Mouse (Mus musculus) testis, postnatal 10 days (tissue): Measurements from ENCODE around the gene Yy1.

Experiments used
- DNase-seq: peaks from one replicate; pipeline ENCODE4 v3.0.0; 2021; ENCODE audit warnings: low spot score

Gene Yy1

DNA sequence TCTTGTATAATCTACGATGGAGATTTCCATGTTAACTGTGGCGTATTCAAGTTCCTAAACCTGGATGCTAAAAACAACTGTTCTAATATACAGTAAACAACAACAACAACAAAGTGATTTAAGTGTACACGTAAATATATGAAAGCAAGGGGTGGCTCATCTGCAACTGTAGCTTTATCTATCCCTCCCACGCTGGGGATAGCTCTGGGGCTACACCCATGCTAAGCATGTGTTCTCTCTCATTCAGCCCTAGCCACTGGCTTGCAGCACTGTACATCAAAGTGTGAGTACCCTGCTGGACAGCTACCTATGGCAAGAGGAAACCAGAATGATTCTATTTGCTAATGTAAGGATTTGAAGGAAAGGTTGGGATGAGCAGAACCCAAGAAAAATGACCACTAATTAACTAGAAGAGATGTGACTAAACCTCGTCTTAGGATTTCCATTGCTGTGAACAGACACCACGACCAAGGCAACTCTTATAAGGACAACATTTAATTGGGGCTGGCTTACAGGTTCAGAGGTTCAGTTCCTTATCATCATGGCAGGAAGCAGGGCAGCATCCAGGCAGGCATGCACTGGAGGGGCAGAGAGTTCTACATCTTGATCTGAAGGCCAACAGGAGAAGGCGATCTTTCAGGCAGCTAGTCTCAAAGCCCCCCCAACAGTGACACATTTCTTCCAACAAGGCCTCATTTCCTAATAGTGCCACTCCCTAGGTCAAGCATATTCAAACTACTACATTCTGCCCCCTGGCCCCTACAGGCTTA is 12.5 kb upstream of the Yy1 start:
- no peak for DNase-seq

DNA sequence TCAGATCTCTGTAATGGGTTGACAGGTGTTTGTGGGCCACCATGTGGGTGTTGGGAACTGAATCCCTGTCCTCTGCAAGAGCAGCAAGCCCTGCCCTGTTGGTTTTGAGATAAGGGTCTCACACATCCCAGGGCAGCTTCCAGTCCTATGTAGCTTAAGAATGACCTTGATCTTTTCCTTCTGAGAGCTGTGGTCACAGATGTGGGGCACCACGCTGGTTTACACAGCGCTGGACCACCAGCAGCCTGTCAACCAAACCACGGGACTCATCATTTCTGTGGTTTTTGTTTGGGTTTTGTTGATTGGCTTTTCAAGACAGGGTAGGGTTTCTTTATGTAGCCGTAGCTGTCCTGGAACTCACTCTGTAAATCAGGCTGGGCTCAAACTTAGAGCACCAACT is 7.6 kb upstream of the Yy1 start:
- no peak for DNase-seq

DNA sequence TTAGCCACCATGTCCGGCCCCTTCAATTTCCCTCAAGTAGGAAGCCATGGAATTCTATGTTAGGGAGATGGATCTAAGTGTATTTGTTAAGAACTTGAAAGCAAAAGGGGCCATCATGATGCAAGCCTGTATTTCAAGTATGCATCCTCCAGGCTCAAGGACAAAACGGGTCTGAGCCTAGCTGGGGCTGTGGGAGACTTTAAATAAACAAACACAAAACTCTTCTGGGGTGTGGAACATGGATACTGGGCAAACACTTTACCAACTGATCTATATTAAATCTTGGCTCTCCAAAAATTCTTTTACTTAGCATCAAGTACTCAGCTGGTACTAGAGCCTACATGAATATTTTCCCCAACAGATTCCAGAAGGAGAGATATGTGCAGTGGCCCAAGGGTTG is 5.4 kb upstream of the Yy1 start:
- DNase-seq = no peak

GRCm38 (mm10) chr12:108792152-108792545 is 624 bp upstream of the Yy1 start:
- peak; percentile 91 for DNase-seq

- DNase-seq = peak; percentile 70
These were observed 724 bp downstream of the Yy1 start for GRCm38 (mm10) chr12:108793453-108793941.

GRCm38 (mm10) chr12:108794078-108794711 is 1.4 kb downstream of the Yy1 start:
- DNase-seq = peak; percentile 85

GRCm38 (mm10) chr12:108794979-108795537 is 2.3 kb downstream of the Yy1 start:
- no peak for DNase-seq

GRCm38 (mm10) chr12:108801613-108802012 is 8.8 kb downstream of the Yy1 start:
- no peak for DNase-seq

- no peak for DNase-seq
These were observed 11.6 kb downstream of the Yy1 start for GRCm38 (mm10) chr12:108804388-108804787.

DNA sequence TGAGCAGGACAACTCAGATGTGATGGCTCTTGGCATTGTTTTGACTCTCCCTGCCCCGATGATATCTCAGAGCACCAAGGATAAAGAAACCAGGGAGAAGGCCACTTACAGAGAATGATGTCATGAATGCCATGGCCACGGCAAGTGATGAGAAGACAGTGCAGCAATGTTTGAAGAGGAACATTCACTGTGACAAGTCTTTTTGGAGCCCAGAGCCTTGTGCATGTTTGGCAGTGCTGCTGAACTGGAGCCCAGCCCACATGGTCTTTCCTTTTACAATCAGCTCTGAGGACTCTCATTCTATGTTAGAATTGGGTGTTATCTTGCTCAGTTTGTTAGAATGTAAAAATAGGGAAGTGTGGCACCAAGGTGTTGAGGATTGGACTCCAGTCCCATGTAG is 15.7 kb downstream of the Yy1 start:
- no peak for DNase-seq

GRCm38 (mm10) chr12:108809771-108810170 is 17.0 kb downstream of the Yy1 start:
- no peak for DNase-seq

GRCm38 (mm10) chr12:108810309-108810708 is 17.5 kb downstream of the Yy1 start:
- DNase-seq = no peak

DNA sequence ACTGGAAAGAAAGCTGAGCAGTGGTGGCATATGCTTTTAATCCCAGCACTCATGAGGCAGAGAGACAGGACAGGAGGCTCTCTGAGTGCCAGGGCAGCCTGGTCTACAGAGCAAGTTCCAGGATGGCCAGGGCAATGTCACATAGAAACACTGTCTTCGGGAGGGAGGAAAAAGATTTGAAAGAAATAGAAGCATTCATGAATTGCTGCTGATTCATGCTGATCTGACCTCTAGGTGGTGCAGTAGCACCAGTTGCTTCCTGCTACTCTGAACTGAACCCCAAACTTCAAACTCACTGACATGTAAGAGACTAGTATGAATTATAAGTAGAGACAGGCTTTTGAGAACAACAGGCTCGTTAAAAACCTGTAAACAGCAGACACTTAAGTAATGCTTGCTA is 18.4 kb downstream of the Yy1 start:
- DNase-seq = peak; percentile 42

DNA sequence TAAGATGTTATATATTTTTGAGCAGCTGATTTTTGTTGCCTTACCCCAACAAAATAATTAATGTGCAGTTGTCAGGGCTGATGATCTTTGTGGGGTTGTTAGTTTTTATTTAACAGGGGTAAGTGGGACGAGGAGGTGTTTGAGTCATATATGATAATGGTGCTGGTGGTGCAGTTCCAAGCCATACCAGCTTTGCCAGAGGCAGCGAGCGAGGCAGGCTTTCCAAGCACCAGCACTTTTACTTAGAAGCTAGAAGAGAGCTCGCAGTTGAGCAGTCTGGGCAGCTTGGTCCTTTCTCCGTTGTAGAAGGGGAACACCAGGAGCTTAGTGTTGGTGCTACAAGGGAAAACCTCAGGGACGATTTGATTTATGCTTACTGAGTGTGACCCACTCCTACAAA is 19.7 kb downstream of the Yy1 start:
- peak; percentile 36 for DNase-seq

- peak; percentile 36 for DNase-seq
These were observed 21.7 kb downstream of the Yy1 start for GRCm38 (mm10) chr12:108814470-108814869.

DNA sequence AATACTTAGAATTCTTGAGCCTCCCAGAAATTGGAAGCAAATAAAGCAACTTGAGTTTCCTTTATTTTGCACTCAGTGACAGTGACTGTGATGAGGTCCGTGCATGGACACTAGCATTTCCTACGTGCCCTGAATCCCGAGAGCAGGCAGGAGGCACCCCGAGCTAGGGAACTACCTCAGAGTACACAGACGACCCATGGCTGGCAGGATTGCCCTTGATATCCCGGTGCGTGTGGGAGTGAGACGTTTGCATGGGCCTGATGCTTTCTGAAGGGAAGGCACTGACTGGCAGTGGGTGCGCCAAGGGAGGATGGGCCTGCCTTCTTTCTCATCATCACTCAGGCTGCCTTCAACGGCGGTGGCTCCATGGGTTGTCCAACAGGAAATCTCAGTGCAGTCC is 23.8 kb downstream of the Yy1 start:
- DNase-seq = peak; percentile 40

DNA sequence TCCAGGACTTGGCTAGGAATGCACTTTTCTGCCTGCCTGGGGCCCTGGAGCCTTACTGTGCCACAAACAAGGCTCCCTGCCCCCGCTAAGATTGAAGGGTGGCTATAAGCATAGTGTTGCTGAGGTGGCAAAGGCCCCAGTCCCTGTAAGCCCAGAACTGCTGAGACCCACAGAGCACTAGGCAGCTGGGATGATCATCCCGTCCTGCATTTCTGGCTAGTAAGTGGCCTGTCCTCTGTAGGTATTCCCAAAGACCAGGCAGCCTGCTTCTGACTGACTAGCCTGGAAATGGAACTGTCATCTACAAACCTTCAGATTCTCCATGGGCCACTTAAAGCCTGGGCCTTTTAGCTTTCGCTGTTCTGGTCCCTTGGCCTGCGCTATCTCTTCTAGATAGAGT is 27.7 kb downstream of the Yy1 start:
- DNase-seq = peak; percentile 42

GRCm38 (mm10) chr12:108823036-108823435 is 30.3 kb downstream of the Yy1 start:
- DNase-seq = no peak

DNA sequence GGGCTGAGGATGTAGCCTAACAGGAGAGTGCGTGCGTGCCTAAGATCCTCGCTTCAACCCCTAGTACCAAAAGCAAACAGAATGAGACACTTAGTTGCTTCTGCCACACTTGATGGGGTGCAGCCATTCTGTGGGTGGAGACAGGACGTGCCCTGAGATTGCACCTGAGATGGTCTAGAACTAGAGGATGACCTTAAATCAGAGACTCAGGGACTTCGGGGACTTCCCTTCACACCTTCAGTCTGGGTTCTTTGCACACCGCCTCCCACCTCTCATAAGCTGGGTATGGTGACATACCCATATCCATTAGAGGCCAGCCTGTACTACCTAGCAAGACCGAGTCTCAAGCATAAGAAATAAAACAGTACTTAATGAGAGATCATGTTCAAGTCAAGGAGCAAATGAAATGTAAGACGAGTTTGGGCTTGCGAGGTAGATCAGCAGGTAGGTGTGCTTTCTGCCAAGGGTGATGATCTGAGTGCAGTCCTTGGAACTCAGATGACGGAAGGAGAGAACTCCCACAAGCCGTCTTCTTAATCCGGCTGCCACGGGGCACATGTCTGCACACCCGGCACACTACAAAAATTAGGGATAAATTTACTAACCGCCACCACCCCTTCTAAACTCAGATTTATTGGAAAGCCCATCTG is 31.6 kb downstream of the Yy1 start:
- DNase-seq = no peak

- DNase-seq = no peak
These were observed 32.9 kb downstream of the Yy1 start for GRCm38 (mm10) chr12:108825561-108826224.

DNA sequence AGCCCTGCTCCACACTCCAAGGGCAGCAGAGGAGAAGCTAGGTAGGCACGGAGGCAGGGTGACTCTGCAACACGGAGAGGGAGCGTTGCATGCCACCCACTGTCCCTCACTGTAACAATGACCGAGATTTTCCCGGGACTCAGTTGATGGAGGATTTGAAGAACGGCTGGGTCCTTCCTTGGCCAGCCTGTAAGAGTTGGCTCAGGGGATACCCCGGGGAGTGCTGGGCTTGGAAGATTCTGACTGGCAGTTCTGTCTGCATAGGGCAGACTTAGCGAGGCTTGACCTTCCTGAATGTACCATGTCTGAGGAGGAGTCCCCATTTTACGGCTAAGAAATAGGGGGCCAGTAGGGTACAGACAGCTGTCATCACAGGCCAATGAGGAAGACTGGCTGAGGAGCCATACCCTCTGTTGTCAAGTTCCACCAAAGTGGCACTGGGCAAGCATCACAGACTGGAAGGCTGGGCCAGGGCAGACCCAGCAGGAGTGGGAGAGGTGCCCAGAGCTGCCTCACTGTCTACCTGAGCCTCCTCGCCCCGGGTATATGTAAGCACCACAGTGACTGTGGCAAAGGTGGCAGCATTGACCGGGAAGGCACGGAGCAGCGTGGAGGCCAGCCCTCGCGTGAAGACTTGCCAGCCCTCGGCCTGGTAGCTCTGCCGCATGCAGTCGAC is 33.6 kb downstream of the Yy1 start:
- no peak for DNase-seq
